Mouse (Mus musculus): ENCODE data around the gene Tbc1d23. TPM values are rescaled to one million over a fixed set of nuclear protein-coding genes. Genes with fewer than 3 reads are reported as not detected.
A peak's percentile ranks its signal among the peaks of the same experiment; 100 is the strongest.
"Not testable (repeated sequence)": the region's sequence is repeated elsewhere in the genome, so short reads cannot be mapped to it uniquely, and the experiment has no call there.

Tbc1d23 gene
- polyA plus RNA-seq, 1 experiment from 2014 or later, result 13.4 TPM

DNA sequence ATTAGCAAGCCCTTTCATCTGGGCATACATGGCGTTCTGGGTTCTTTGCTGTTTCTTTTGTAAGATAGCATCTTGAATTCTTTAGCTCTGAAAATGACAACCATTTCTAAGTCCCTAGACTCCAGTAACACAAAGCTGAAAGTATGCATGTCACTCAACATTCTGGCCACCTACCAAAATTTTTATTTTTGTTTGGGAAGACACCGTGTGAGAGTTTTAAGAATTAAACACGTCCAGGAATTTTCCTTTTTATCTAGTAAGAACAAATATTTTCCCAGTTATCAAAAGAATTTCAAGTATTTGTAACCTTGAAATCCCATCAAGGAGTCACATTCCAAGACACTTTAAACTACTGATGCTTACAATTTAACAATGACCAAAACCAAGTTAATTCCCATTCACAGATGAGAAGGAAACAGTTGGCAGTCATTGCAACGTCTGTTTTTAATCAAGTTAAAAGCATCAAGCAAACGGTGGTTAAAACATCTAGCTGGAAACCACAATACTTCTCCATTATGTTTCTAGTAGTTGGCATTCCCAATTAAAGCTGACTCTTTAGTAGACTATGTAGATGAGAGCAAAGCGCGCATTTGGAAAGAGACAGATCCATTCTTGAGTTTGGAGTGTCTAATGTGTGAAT, 4.7 kb upstream of the Tbc1d23 start:
- H3K4me1 ChIP-seq (replicated peaks; ENCODE audit: control insufficient read depth, insufficient read depth, low read length), result no peaks in the 10 kb centered on the region
- H3K36me3 ChIP-seq (ENCODE audit: control insufficient read depth, insufficient read depth, low read length), result no peaks in the 10 kb centered on the region
- no peak for DNase-seq (ENCODE audit: low spot score)
- H3K27ac ChIP-seq (ENCODE audit: low read depth, low read length), result no peak overlapping the region
- no peaks in the 10 kb centered on the region for H3K27me3 ChIP-seq (replicated peaks; ENCODE audit: control insufficient read depth, insufficient read depth, low read length)
- no peaks in the 10 kb centered on the region for H3K9me3 ChIP-seq (ENCODE audit: control insufficient read depth, low read length)
- no peak overlapping the region for H3K4me3 ChIP-seq (ENCODE audit: low read depth, low read length)
- WGBS, result 54% methylated on average over 7 of the region's 7 CpGs
- no peak overlapping the region for H3K4me2 ChIP-seq
- ATAC-seq (replicated peaks; ENCODE audit: low FRiP score), result no peak
- no peak overlapping the region for H3K9ac ChIP-seq (ENCODE audit: low read depth, low read length)

GRCm38 (mm10) chr16:57231937-57232310, 620 bp upstream of the Tbc1d23 start:
- not testable (repeated sequence) for H3K27me3 ChIP-seq (replicated peaks; ENCODE audit: control insufficient read depth, insufficient read depth, low read length); DNase-seq (ENCODE audit: low spot score); H3K36me3 ChIP-seq (ENCODE audit: control insufficient read depth, insufficient read depth, low read length); H3K4me1 ChIP-seq (replicated peaks; ENCODE audit: control insufficient read depth, insufficient read depth, low read length); H3K9ac ChIP-seq (ENCODE audit: low read depth, low read length); H3K27ac ChIP-seq (ENCODE audit: low read depth, low read length); H3K9me3 ChIP-seq (ENCODE audit: control insufficient read depth, low read length); ATAC-seq (replicated peaks; ENCODE audit: low FRiP score)
- H3K4me2 ChIP-seq, result peak overlapping the region; percentile 81
- H3K4me3 ChIP-seq (ENCODE audit: low read depth, low read length), result peak overlapping the region; percentile 94
- 69% methylated on average over 4 of the region's 5 CpGs for WGBS

- H3K4me2 ChIP-seq, result no peak overlapping the region
- no peak overlapping the region for H3K9ac ChIP-seq (ENCODE audit: low read depth, low read length)
- H3K4me3 ChIP-seq (ENCODE audit: low read depth, low read length), result no peak overlapping the region
- no peak for DNase-seq (ENCODE audit: low spot score)
- no peak for ATAC-seq (replicated peaks; ENCODE audit: low FRiP score)
- no peaks in the 10 kb centered on the region for H3K36me3 ChIP-seq (ENCODE audit: control insufficient read depth, insufficient read depth, low read length)
- H3K9me3 ChIP-seq (ENCODE audit: control insufficient read depth, low read length), result no peaks in the 10 kb centered on the region
- H3K4me1 ChIP-seq (replicated peaks; ENCODE audit: control insufficient read depth, insufficient read depth, low read length), result peaks cover 5% of the 10 kb centered on the region; the same call in 1 of the 2 replicates
- no peak overlapping the region for H3K27ac ChIP-seq (ENCODE audit: low read depth, low read length)
- H3K27me3 ChIP-seq (replicated peaks; ENCODE audit: control insufficient read depth, insufficient read depth, low read length), result no peaks in the 10 kb centered on the region
- WGBS, result 86% methylated on average over 5 of the region's 5 CpGs
Observed at GRCm38 (mm10) chr16:57226444-57226843, 4.9 kb downstream of the Tbc1d23 start.

DNA sequence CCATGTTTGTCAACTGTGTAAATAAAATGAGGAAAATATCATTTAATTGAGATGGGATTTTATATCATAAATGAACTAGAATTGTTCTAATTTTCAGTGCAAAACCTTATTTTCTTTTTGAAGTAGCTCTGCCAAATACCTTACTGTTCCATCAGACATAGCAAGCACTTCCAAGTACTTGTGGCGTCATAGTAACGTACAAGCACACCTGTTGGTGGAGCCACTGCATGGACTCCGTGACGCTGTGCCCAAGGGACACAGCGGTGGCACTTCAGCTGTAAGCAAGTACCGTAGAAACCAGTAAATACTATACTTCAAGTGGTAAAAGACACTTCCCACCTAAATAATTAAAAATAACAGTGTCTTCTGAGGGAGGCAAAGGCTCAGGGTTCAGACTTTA, 10.9 kb downstream of the Tbc1d23 start:
- DNase-seq (ENCODE audit: low spot score) (no peak), ATAC-seq (replicated peaks; ENCODE audit: low FRiP score) (no peak)
- H3K27ac ChIP-seq (ENCODE audit: low read depth, low read length), result no peak overlapping the region
- no peak overlapping the region for H3K4me2 ChIP-seq
- H3K27me3 ChIP-seq (replicated peaks; ENCODE audit: control insufficient read depth, insufficient read depth, low read length), result no peaks in the 10 kb centered on the region
- H3K9me3 ChIP-seq (ENCODE audit: control insufficient read depth, low read length), result no peaks in the 10 kb centered on the region
- H3K4me1 ChIP-seq (replicated peaks; ENCODE audit: control insufficient read depth, insufficient read depth, low read length), result no peaks in the 10 kb centered on the region
- H3K4me3 ChIP-seq (ENCODE audit: low read depth, low read length), result no peak overlapping the region
- no peak overlapping the region for H3K9ac ChIP-seq (ENCODE audit: low read depth, low read length)
- H3K36me3 ChIP-seq (ENCODE audit: control insufficient read depth, insufficient read depth, low read length), result no peaks in the 10 kb centered on the region; the same call in 1 of the 2 replicates
- 92% methylated on average over 6 of the region's 6 CpGs for WGBS

DNA sequence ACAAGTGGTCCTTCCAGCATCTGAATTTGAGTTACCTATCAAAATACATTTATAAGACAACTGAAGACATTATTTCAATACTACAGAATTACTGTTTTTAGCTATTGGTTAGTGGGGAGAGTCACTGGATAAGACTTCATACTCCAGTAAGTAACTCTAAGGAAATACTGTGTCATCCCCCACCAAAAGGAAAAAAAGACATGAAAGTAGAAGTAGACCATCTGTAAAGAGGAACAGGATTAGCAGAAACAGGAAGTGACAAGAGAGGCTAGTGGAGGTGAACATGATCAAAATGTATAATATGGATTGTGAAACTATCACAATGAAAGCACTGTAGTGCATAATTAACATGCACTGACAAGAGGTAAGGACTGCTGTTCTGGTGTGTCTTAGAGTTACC, 15.3 kb downstream of the Tbc1d23 start:
- Histone ChIP-seq H3K27ac (ENCODE audit: low read depth, low read length) (no peak overlapping the region), H3K4me1 (replicated peaks; ENCODE audit: control insufficient read depth, insufficient read depth, low read length) (no peaks in the 10 kb centered on the region), H3K9me3 (ENCODE audit: control insufficient read depth, low read length) (no peaks in the 10 kb centered on the region), H3K4me3 (ENCODE audit: low read depth, low read length) (no peak overlapping the region), H3K27me3 (replicated peaks; ENCODE audit: control insufficient read depth, insufficient read depth, low read length) (no peaks in the 10 kb centered on the region), H3K9ac (ENCODE audit: low read depth, low read length) (no peak overlapping the region), H3K4me2 (no peak overlapping the region), H3K36me3 (ENCODE audit: control insufficient read depth, insufficient read depth, low read length) (no peaks in the 10 kb centered on the region; the same call in 1 of the 2 replicates)
- no peak for ATAC-seq (replicated peaks; ENCODE audit: low FRiP score)
- no peak for DNase-seq (ENCODE audit: low spot score)

DNA sequence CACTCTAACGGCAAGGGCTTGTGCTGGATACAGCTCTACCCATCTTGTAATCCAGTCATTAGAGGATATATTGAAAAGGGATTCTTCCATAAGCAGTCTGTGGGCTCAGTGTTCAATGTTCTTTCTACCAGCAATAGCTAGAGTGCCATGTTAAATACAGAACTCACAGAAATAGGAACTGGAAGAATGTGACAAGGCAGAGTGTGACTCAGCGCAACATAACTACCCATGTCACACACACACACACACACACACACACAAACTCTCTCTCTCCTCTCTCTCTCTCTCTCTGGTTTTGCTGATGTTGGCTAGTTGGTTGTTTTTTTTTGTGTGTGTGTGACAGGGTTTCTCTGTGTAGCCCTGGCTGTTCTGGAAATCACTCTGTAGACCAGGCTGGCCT, 20.3 kb downstream of the Tbc1d23 start:
- Histone ChIP-seq H3K9me3 (ENCODE audit: control insufficient read depth, low read length) (no peaks in the 10 kb centered on the region), H3K4me3 (ENCODE audit: low read depth, low read length) (no peak overlapping the region), H3K9ac (ENCODE audit: low read depth, low read length) (no peak overlapping the region), H3K27me3 (replicated peaks; ENCODE audit: control insufficient read depth, insufficient read depth, low read length) (no peaks in the 10 kb centered on the region), H3K27ac (ENCODE audit: low read depth, low read length) (no peak overlapping the region), H3K36me3 (ENCODE audit: control insufficient read depth, insufficient read depth, low read length) (no peaks in the 10 kb centered on the region), H3K4me2 (no peak overlapping the region), H3K4me1 (replicated peaks; ENCODE audit: control insufficient read depth, insufficient read depth, low read length) (no peaks in the 10 kb centered on the region)
- WGBS, result 95% methylated on average over 2 of the region's 2 CpGs
- DNase-seq (ENCODE audit: low spot score) (no peak), ATAC-seq (replicated peaks; ENCODE audit: low FRiP score) (no peak)

GRCm38 (mm10) chr16:57208342-57208741, 23.0 kb downstream of the Tbc1d23 start:
- no peak for ATAC-seq (replicated peaks; ENCODE audit: low FRiP score)
- H3K36me3 ChIP-seq (ENCODE audit: control insufficient read depth, insufficient read depth, low read length), result no peaks in the 10 kb centered on the region
- no peak for DNase-seq (ENCODE audit: low spot score)
- H3K9me3 ChIP-seq (ENCODE audit: control insufficient read depth, low read length), result no peaks in the 10 kb centered on the region
- no peak overlapping the region for H3K27ac ChIP-seq (ENCODE audit: low read depth, low read length)
- no peak overlapping the region for H3K9ac ChIP-seq (ENCODE audit: low read depth, low read length)
- no peaks in the 10 kb centered on the region for H3K4me1 ChIP-seq (replicated peaks; ENCODE audit: control insufficient read depth, insufficient read depth, low read length)
- no peak overlapping the region for H3K4me3 ChIP-seq (ENCODE audit: low read depth, low read length)
- H3K4me2 ChIP-seq, result no peak overlapping the region
- H3K27me3 ChIP-seq (replicated peaks; ENCODE audit: control insufficient read depth, insufficient read depth, low read length), result no peaks in the 10 kb centered on the region
- 81% methylated on average over 2 of the region's 2 CpGs for WGBS

DNA sequence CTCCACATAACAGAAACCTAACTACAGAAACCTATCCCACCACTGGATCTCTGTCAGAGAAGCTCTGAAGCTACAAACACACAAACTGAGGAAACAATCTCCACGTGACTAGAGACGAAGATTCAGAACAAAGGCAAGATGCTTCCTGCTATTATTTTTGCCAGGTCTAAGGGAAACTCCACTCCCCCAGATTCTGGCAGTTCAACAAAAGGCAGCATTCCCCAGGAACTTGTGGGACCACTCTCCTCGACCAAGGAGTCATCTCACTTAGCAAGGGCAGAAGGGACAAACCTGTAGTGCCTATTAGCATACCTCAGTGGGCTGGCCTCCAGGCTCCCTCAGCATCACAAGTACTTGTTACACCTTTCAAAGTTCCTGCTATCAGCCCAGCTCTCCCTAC, 34.0 kb downstream of the Tbc1d23 start:
- Histone ChIP-seq H3K36me3 (ENCODE audit: control insufficient read depth, insufficient read depth, low read length) (peaks cover 3% of the 10 kb centered on the region), H3K27ac (ENCODE audit: low read depth, low read length) (no peak overlapping the region), H3K9me3 (ENCODE audit: control insufficient read depth, low read length) (no peaks in the 10 kb centered on the region), H3K4me1 (replicated peaks; ENCODE audit: control insufficient read depth, insufficient read depth, low read length) (no peaks in the 10 kb centered on the region), H3K9ac (ENCODE audit: low read depth, low read length) (no peak overlapping the region), H3K27me3 (replicated peaks; ENCODE audit: control insufficient read depth, insufficient read depth, low read length) (no peaks in the 10 kb centered on the region), H3K4me2 (no peak overlapping the region), H3K4me3 (ENCODE audit: low read depth, low read length) (no peak overlapping the region)
- ATAC-seq (replicated peaks; ENCODE audit: low FRiP score) (no peak), DNase-seq (ENCODE audit: low spot score) (no peak)
- WGBS, result 74% methylated on average over 3 of the region's 3 CpGs

DNA sequence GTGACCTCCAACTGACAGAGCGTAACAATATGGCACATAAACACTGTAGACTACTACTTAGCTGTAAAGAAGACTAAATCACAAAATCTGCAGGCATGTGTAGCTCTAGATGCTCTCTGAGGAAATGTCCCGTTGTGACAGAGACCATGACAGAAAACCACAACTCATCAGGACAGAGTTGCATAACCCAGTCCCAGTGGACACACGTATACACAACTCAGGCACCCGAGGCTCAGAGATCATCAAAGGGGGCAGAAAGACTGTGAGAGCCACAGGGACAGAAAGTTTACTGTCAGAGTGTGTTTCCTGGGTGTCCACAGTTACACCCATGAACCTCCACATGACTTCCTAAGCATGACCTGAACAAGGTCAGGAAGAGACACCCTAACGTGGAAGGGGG, 34.7 kb downstream of the Tbc1d23 start:
- Histone ChIP-seq H3K36me3 (ENCODE audit: control insufficient read depth, insufficient read depth, low read length) (peaks cover 3% of the 10 kb centered on the region), H3K9me3 (ENCODE audit: control insufficient read depth, low read length) (no peaks in the 10 kb centered on the region)
- WGBS, result 70% methylated on average over 5 of the region's 5 CpGs

More for the DNA sequence above, 34.7 kb downstream of the Tbc1d23 start:
- Histone ChIP-seq H3K27me3 (replicated peaks; ENCODE audit: control insufficient read depth, insufficient read depth, low read length) (no peaks in the 10 kb centered on the region), H3K4me2 (no peak overlapping the region), H3K4me1 (replicated peaks; ENCODE audit: control insufficient read depth, insufficient read depth, low read length) (no peaks in the 10 kb centered on the region), H3K9ac (ENCODE audit: low read depth, low read length) (no peak overlapping the region), H3K4me3 (ENCODE audit: low read depth, low read length) (no peak overlapping the region), H3K27ac (ENCODE audit: low read depth, low read length) (no peak overlapping the region)
- ATAC-seq (replicated peaks; ENCODE audit: low FRiP score) (no peak), DNase-seq (ENCODE audit: low spot score) (no peak)
